Mouse (Mus musculus): ENCODE data around the gene Smyd3.

GRCm38 (mm10) chr1:179169749-179170148 lies 348.1 kb downstream of the Smyd3 start:
- TF ChIP-seq CTCF (IDR thresholded peaks at IDR 0.05), result no peak
- TF ChIP-seq EP300 (IDR thresholded peaks at IDR 0.05), result no peak
